Mouse (Mus musculus) heart, adult 2 months (tissue): ENCODE results near the gene Fgf11.

Source experiments
- CTCF ChIP-seq: fragments of 200-600 bp; IDR thresholded peaks from 2 replicates; pipeline ENCODE4 v1.8.1; 2022; ENCODE audit warnings: antibody characterized with exemption, mild to moderate bottlenecking, moderate library complexity
- POLR2A ChIP-seq: fragments of 200-500 bp; IDR thresholded peaks from 2 replicates; pipeline ENCODE4 v1.6.1; 2011; ENCODE audit warnings: mild to moderate bottlenecking, low read depth, low read length, control low read depth; ENCODE audit not compliant: insufficient read depth

DNA sequence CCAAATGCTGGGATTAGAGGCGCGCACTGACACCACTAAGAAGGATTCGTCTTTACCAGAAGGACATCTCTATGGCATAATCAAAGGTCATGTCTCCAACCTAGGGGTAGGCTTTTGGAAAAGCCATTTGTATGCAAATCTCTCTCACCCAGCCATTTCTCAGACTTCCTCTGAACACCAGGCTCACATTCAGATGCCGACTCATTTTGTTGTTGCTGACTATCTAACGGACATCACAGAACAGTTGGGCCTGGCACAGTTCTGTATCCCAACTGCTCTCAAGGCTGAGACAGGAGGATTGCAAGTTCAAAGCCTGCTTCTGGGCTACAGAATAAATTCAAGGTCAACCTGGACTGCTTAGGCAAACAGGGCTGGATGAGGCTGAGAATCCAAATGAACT lies 14.4 kb downstream of the Fgf11 start:
- TF ChIP-seq POLR2A (no peak), CTCF (no peak)
